Mouse (Mus musculus) megakaryocyte, adult 5-6 weeks (primary cell): ENCODE data around the gene Tcf12. TPM values are rescaled to one million over a fixed set of nuclear protein-coding genes. Genes with fewer than 3 reads are reported as not detected.

Source experiments
- ATAC-seq: 2 replicates; pipeline ENCODE4 v1.8.0; 2016; ENCODE audit warnings: mild to moderate bottlenecking, inconsistent platforms; ENCODE audit not compliant: poor library complexity, severe bottlenecking
- total RNA-seq, 2 experiments: library from RNA; stranded (forward) in 1 of 2; stranded (reverse) in 1 of 2; fragments of 153-499, 151-499 nt in 1 of 2; fragments of 221-1000, 200-1000 nt in 1 of 2; gene quantifications; 2 replicates each; pipeline versions ENCODE4 v1.2.3 to v1.2.4; 2015 to 2017

The Tcf12 gene
- total RNA-seq, 2 experiments from 2014 or later: 31.6 to 56.3 TPM

DNA sequence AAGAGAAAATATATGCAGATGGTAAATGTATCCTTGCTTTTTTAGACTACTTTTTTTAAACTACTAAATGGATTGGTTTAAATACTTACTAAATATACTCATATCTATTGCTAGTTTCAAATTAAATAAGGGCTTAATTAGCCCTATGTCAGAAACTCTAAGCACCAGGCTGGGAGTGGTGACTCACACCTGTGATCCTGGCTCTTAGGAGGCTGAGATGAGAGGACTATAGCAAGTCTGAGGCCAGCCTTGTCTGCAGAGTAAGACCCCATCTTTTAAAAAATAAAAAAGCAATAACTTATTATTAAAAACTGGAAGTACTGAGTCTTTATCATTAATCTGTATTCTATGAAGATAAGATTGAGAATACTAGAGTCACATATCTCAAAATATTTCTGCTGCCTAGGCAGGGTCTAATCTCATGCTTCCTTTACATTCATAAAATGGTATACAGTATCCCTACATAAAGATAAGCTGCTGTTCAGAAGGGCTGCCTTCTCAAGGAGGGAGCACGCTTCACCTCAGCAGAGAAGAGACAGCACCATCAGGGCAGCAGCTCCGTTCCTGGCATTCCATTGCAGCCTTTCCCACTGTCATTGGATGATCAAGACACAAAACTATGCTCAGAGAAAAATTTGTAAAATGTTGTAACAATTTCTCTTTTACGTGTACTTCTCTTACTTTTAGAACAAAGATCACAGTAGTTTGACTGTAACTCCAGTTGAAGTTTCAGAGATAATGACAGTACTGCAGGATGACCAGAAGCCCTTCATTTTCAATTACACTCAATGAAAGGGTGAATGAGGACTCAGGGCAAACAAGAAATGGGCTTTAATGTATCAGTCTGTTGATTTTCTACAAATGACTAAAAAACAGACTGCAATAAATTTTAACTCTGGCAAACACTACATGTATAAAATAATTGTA lies 181.0 kb downstream of the Tcf12 start:
- no peak for ATAC-seq

DNA sequence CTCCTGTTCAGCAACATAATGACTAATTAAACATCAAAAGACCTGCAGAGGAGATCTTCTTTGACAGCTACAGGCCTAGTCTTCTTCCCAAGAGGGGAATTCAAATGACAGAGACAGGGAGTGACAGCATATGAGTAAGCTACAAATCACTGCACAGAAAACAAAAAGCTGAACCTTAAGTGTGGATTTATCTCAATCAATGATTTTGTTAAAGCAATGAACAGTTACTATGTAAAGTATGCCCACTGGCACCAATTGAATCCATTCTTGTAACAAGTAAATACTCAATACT lies 195.1 kb downstream of the Tcf12 start:
- ATAC-seq: no peak

- no peak for ATAC-seq
Observed at GRCm38 (mm10) chr9:71915871-71916661, 195.6 kb downstream of the Tcf12 start.

DNA sequence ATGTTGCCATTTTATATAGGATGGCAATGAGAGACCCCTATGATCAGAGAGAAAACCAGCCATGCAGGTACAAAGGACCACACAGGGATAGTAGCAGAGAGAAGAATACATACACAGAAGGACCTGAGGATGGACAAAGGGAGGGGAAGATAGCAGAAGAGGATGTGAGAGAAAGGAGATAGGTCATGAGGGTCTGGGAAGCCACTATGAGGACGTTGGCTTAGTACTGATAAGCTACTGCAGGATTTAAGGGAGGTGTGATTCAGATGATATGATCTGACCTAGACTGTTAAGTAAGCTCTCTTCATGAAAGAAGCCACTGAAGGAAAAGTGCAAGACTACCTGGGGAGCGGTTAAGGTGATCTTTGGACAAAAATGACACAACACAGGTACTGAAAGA lies 205.1 kb downstream of the Tcf12 start:
- ATAC-seq: no peak

DNA sequence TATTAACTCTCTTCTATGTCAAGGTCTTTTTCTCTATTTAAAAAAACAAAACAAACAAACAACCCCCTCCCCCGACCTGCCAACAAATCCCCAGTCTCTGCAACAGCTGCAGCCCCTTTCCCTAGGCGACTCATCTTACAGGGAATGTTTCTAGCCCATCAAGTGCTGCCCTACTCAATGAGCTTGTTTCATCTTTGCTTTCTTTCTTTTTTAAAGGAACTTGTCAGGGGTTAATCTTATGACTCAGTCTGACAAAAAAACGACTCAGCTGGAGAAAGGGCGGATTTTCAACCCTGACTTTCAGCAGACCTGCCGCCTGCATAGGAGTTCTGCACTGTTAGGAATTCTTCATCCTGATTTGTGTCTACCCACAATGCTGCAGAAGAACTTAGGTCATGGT lies 212.8 kb downstream of the Tcf12 start:
- ATAC-seq: no peak

DNA sequence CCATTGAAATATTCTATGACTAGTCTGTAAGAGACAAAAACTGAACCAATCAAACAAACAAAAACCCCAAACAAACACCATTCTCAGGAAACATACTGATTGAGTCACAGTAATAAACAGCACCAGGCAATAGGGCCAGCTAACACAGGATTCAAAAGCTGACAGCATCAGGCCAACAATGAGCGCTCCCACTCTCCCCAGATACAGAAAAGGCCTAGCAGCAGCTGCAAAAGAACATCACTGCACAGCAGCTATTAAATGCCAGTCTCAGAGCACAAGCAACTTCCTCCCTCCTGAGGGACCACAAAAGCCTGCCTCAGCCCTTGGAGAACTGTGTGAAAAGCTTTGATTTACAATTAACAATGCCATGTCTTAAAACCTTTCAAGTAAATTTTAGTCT lies 214.3 kb downstream of the Tcf12 start:
- ATAC-seq: no peak

GRCm38 (mm10) chr9:71895931-71896724 lies 215.5 kb downstream of the Tcf12 start:
- ATAC-seq: peak; percentile 85

DNA sequence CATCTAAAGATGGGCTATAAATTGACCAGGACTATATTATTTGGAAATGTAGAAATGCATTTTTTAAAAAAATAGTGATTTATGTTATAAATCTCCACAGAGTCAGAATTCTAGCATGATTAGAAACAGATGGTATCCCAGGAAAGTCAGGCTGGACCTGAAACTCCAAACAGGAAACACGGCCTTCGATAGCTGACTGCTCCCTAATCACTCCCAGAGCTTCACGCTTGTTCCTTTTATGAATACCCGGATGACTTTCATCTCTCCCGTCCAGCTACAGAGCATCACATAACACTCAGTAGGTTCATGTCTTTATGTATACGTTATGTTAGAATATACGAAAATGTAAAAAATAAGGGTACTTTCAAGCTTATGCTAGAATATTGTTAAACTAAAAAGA lies 216.4 kb downstream of the Tcf12 start:
- ATAC-seq: no peak

DNA sequence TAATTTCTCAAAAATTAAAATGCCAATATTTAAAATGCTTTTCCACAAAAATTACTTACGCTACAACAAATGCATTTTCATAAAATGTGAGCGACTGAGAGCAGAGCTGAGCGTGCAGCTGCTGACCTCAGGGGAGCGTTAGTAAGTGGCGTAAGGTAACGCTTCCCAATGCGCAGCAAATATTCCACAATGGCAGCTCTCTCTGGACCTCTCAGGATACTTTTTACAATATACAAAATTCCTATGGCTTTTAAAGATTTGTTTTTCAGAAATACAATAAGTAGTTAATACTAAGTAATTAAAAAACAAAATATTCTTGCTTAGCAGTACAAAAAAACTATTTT lies 216.8 kb downstream of the Tcf12 start:
- ATAC-seq: no peak

DNA sequence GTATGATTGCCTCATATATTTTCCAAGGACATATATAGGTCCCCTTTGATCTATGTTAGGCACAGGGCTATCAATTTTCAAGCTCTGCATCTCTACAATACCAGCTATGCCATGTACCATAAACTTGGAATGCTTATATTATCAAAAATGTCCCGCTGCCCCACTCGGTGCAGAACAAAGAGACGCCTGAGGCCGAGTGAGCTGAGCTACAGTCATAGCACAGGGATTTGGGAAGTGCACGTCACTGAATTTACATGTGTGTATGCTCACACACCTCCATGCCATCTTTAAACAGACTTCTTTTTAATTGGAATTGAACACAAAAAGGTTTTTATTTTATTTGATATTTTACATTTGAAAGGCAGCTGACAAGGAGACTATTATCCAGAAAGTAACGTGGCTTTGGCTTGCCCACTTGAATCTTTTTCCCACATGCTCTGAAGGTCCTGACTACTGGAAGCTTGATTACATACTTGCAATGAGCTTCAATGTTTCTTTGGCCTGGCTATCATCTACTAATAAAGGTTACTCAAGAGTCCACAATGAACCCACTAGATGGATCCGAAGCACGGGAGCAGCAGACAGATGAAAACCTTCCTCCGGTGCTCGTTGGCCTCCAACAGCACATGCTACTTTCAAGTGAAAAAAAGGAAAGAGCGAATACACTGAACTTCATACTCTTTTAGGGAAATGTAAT lies 217.3 kb downstream of the Tcf12 start:
- ATAC-seq: no peak

- no peak for ATAC-seq
Observed at GRCm38 (mm10) chr9:71888450-71888849, 223.2 kb downstream of the Tcf12 start.

GRCm38 (mm10) chr9:71880629-71881028 lies 231.0 kb downstream of the Tcf12 start:
- ATAC-seq: no peak

DNA sequence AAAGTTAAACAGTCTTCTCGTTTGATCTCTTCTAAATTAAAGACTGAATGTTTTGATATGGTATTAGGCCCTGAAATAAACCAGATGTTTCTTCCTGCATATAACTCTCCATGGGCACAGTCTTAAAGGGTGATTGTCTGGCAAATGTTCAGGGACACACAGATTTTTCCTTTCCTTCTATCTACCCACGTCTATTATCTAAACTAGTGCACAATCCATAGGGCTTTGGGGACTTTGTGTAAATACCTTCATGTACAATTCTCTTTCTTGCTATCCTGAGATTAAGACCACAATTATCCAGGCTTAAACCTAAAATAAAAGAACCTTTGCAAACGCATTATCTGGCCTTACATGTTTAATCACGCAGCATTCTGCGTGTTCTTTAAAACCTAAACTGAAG lies 231.7 kb downstream of the Tcf12 start:
- ATAC-seq: no peak

GRCm38 (mm10) chr9:71879415-71879814 lies 232.3 kb downstream of the Tcf12 start:
- no peak for ATAC-seq

GRCm38 (mm10) chr9:71877867-71878266 lies 233.8 kb downstream of the Tcf12 start:
- no peak for ATAC-seq

GRCm38 (mm10) chr9:71874761-71875160 lies 236.9 kb downstream of the Tcf12 start:
- no peak for ATAC-seq

GRCm38 (mm10) chr9:71874035-71874572 lies 237.6 kb downstream of the Tcf12 start:
- no peak for ATAC-seq

DNA sequence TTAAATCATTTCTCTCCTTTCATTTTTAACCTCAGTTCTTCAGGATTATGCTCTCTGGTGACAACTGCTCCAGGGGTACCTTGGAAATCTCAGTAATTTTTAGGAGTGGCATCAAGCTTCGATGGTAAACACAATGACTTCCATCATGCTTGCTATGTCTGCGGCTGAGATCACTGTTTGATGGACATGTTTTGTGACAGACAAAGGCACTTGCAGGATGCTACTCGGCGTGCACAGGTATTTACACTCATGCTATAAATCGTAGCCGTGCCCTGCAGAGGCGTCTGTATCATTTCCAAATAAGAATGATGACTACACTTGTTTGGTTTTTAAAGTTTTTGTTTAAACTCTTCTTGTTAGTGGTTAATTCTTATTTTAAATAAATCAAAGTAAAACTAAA lies 248.3 kb downstream of the Tcf12 start:
- no peak for ATAC-seq

DNA sequence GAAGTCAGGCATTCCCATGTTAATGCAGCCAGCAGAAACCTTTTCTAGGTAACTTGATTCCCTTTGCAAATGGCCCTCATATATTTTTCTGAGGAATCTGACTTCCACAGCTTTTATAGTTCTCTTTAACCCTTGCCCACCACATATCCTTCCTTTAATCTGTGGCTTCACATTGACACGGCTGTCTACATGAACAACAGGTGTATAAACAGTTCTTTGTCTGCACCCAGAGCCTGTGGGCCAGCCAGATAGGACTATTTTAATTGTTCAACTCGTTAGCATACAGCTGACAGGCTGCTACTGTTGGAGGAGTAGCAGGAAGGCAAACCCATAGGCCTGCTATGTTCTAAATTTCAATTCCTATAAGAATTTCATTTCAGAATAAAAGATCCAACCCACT lies 250.0 kb downstream of the Tcf12 start:
- ATAC-seq: no peak

GRCm38 (mm10) chr9:71857926-71858325 lies 253.7 kb downstream of the Tcf12 start:
- no peak for ATAC-seq

DNA sequence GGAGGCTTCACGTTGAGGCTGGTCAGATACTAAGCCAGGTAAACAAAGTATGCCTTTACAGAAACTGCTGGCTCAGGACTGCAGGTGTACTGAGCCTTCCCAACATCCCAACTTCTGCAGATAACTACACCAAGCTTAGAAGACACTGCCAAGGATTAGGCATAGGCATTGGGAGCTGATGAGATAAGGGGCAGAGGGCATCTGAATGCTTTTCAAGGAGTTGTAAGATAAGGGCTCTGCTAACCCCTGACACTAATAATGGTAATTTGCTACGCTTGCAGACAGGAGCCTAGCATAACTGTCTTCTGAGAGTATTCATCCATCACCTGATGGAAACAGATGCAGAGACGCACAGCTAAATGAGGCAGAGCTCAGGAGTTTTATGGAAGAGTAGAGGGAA lies 257.8 kb downstream of the Tcf12 start:
- no peak for ATAC-seq
